Mouse (Mus musculus) liver, embryonic 14.5 days (tissue): ENCODE results near the gene Lexm.

Experiments
- CTCF ChIP-seq: IDR thresholded peaks from 2 replicates; pipeline ENCODE4 v1.5.1; 2016; ENCODE audit warnings: antibody characterized with exemption, low read depth, control low read depth
- EP300 ChIP-seq: IDR thresholded peaks from 2 replicates; pipeline ENCODE4 v1.6.1; 2016; ENCODE audit warnings: antibody characterized with exemption, low read depth

DNA sequence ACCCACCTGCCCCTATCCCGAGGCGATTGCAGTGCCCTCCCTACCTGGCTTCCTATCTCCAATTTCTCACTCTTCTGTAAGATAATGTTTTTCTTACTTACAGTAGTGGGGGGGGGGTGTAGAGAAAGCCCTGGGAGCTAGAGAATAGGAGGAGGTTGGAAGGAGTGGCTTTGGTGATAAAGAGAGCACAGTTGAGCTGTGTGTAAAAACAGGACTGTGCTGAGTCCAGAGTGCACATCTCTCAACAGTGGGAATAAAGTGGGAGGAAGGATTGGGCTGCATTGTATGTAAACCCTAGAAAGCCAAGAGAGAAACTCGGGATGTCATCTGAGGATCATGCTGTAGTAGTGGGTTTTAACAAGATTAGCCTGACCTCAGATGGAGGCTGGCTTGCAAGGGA is 68.9 kb downstream of the Lexm start:
- TF ChIP-seq EP300 = no peak
- no peak for TF ChIP-seq CTCF
